Mouse (Mus musculus) ES-E14 (cell line): ENCODE data around the gene Ntm.

ENCODE experiments used
- CHD2 ChIP-seq: IDR thresholded peaks from 2 replicates; pipeline ENCODE4 v1.6.1; 2014; ENCODE audit warnings: mild to moderate bottlenecking, low read depth, low read length, inconsistent platforms
- HCFC1 ChIP-seq: IDR thresholded peaks from 2 replicates; pipeline ENCODE4 v1.6.1; 2012; ENCODE audit warnings: low read length, inconsistent platforms, borderline replicate concordance; ENCODE audit not compliant: insufficient read depth
- MAFK ChIP-seq: IDR thresholded peaks from 2 replicates; pipeline ENCODE4 v1.6.1; 2014; ENCODE audit warnings: mild to moderate bottlenecking, low read depth, low read length, inconsistent platforms; ENCODE audit not compliant: insufficient read depth

DNA sequence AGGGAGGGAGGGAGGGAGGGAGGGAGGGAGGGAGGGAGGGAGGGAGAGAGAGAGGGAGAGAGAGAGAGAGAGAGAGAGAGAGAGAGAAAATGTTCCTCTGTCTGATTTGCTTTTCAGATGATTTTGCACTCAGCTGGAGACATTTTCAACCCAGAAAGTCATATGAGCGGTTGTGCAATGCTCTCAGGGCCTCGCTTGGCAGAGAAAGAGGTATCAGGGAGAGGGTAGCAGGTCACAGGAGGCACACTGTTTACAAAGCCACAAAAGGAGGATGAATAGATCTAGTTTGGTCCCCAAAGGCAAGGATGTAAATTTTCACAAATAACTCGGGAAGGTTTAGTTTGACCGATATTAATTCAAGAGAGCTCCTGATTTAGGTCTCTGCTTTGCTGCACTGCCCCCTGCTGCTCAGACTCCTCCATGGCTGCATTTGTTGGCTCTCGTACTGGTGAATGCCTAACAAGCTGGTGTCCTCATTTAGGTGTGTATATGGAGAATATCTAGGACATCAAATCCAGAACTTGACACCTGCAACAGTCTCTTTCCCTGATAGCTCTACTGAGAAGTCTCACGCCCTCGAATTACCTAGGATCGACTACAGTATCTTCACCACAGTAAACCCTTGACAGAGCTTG lies 377.1 kb downstream of the Ntm start:
- no peak for TF ChIP-seq CHD2
- TF ChIP-seq HCFC1 = no peak
- no peak for TF ChIP-seq MAFK
